Mouse (Mus musculus) stomach, embryonic 15.5 days (tissue): ENCODE data around the gene Tmem208. TPM values are rescaled to one million over a fixed set of nuclear protein-coding genes. Genes with fewer than 3 reads are reported as not detected.

Experiments
- ATAC-seq: fragments of 200-750 bp; cut with Nextera tagmentation; 2 replicates; pipeline ENCODE4 v1.8.0; 2017; ENCODE audit warnings: low read depth, moderate number of reproducible peaks, moderate TSS enrichment; ENCODE audit not compliant: insufficient read depth, low FRiP score
- H3K27ac ChIP-seq: fragments of 300-500 bp; sonication (generic); 2 replicates; pipeline ENCODE4 v1.5.1; 2015; ENCODE audit warnings: mild to moderate bottlenecking, inconsistent platforms
- H3K27me3 ChIP-seq: fragments of 300-500 bp; sonication (generic); replicated peaks from 2 replicates; pipeline ENCODE4 v1.6.1; 2015; ENCODE audit warnings: inconsistent platforms
- H3K36me3 ChIP-seq: fragments of 300-500 bp; sonication (generic); 2 replicates; pipeline ENCODE4 v1.6.1; 2015; ENCODE audit warnings: inconsistent platforms
- H3K4me1 ChIP-seq: fragments of 300-500 bp; sonication (generic); 2 replicates; pipeline ENCODE4 v1.6.1; 2015; ENCODE audit warnings: inconsistent platforms
- H3K4me2 ChIP-seq: fragments of 300-500 bp; sonication (generic); 2 replicates; pipeline ENCODE4 v1.6.1; 2015; ENCODE audit warnings: mild to moderate bottlenecking, inconsistent platforms
- H3K4me3 ChIP-seq: fragments of 300-500 bp; sonication (generic); replicated peaks from 2 replicates; pipeline ENCODE4 v1.5.1; 2015; ENCODE audit warnings: inconsistent platforms
- H3K9ac ChIP-seq: fragments of 300-500 bp; sonication (generic); 2 replicates; pipeline ENCODE4 v1.6.1; 2015; ENCODE audit warnings: inconsistent platforms
- H3K9me3 ChIP-seq: fragments of 300-500 bp; sonication (generic); 2 replicates; pipeline ENCODE4 v1.6.1; 2016; ENCODE audit warnings: inconsistent platforms
- WGBS: fragments of 180-500 bp; shearing (Covaris S2); methylation state at CpG from one replicate; pipeline ENCODE4 v1.1.7; 2015; 5-methylcytosine and 5-hydroxymethylcytosine counted together
- polyA plus RNA-seq: library from polyadenylated mRNA; unstranded; fragments of >200 nt; fragmentation: Nextera tagmentation; extraction: Ambion mirVana; gene quantifications from 2 replicates; pipeline ENCODE4 v1.2.1, GENCODE M21; 2015

Tmem208 gene
- 131 and 132 TPM in 2 replicates for polyA plus RNA-seq

DNA sequence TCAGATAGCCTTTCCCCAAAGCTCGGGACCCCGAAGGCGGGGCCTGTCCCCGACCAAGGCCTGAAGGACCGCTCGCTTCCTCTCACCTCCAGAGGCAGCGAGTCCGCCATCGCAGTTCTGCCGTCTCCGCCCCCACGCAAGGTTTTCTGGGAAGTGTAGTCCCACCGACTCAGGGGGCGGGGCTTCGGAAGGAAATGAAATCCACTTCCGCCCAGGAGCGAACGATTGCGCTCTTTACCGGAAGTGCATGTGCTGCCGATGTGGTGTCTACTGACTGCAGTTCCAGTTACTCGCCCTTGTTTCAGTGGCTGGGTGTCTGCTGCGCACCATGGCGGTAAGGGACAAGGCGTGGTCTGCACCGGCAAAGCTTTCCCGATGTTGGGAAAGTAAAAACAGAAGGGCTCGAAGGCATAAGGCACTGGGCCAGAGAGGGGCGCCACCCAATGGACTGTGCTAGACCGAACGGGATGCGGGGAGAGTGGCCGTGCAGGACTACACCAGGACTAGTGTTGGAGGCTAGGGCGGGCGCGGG, at the start of gene Tmem208, which contains the start of gene Lrrc29:
Gene Tmem208 (plus strand): TSS at position 214 of the 532 bp plus-strand sequence.
Gene Lrrc29 (minus strand): TSS at position 138 of the 532 bp plus-strand sequence.
- peak within 1 kb of the TSS; percentile 76 for H3K9ac ChIP-seq
- peaks cover 20% of the 10 kb centered on the region for H3K4me1 ChIP-seq
- H3K36me3 ChIP-seq: peaks cover 25% of the 10 kb centered on the region
- ATAC-seq: peak; percentile 89
- no peaks in the 10 kb centered on the region for H3K9me3 ChIP-seq
- under 1% methylated on average over 36 of the region's 36 CpGs for WGBS
- H3K27ac ChIP-seq: peak within 1 kb of the TSS; percentile 90
- no peaks in the 10 kb centered on the region for H3K27me3 ChIP-seq
- peak within 1 kb of the TSS; percentile 87 for H3K4me3 ChIP-seq
- H3K4me2 ChIP-seq: peak within 1 kb of the TSS; percentile 82

DNA sequence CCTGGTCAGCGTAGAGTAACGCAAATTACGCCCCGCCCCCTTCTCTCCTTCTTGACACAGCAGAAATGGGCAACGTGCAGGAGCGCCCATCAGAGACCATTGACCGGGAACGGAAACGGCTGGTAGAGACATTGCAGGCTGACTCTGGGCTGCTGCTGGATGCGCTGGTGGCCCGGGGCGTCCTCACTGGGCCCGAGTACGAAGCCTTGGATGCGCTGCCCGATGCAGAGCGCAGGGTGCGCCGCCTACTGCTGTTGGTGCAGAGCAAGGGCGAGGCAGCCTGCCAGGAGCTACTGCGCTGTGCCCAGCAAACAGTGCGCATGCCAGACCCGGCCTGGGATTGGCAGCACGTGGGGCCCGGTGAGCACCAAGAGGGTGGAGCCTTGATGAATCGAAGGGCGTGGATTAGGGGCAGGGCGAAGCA, 47.2 kb upstream of the Tmem208 start:
- Histone ChIP-seq H3K27ac (no peak overlapping the region), H3K27me3 (peaks cover 58% of the 10 kb centered on the region), H3K4me1 (peaks cover 30% of the 10 kb centered on the region), H3K4me2 (peak overlapping the region; percentile 55), H3K9ac (no peak overlapping the region), H3K9me3 (no peaks in the 10 kb centered on the region), H3K36me3 (0 out of 2 replicates have a peak, but pooled peaks cover 11% of the 10 kb centered on the region), H3K4me3 (peak overlapping the region; percentile 18; the same call in 1 of the 2 replicates)
- WGBS: 3% methylated on average over 28 of the region's 28 CpGs
- ATAC-seq: peak; percentile 73

DNA sequence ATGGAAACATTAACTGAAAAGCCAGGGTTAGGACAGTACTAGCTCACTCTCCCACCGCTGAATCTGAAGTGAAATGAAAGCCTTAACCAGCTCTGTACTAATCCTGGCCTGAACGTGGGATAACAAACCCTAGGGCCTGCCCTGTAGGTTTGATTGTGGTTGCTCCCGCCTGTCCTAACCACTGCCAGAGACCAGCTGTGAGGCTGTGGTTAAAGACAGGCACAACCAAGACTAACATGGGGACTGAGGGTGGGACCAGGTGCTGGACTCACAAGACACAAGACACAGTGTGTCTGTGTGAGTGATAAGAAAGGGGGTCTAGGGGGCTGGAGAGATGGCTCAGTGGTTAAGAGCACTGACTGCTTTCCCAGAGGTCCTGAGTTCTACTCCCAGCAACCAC, 45.6 kb upstream of the Tmem208 start:
- no peak for ATAC-seq
- H3K9ac ChIP-seq: no peak overlapping the region
- H3K27me3 ChIP-seq: peaks cover 42% of the 10 kb centered on the region
- H3K27ac ChIP-seq: no peak overlapping the region
- no peaks in the 10 kb centered on the region for H3K9me3 ChIP-seq
- 67% methylated on average over 3 of the region's 3 CpGs for WGBS
- H3K36me3 ChIP-seq: 0 out of 2 replicates have a peak, but pooled peaks cover 11% of the 10 kb centered on the region
- H3K4me2 ChIP-seq: no peak overlapping the region
- H3K4me3 ChIP-seq: no peak overlapping the region
- peaks cover 24% of the 10 kb centered on the region for H3K4me1 ChIP-seq

DNA sequence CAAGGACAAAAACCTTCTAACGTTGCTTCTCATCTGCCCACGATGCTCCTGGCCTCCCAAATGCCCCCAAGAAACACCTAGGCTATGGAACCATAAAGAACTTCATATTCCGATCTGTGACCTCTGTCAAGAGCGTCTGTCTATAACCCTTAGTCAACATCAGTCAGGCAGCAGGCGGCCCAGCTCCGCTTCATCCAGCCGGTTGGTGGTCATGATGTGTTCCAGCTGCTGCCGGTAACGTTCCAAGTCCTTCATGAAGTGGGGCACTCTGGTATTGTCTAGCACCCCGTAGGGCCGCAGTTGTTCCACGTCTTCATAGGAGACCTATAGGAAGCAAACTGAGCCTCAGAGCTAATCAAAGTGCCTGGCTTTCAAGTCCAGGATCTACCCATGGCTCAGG, 44.3 kb upstream of the Tmem208 start:
- Histone ChIP-seq H3K27ac (no peak overlapping the region), H3K27me3 (peaks cover 30% of the 10 kb centered on the region), H3K9me3 (no peaks in the 10 kb centered on the region), H3K4me2 (no peak overlapping the region), H3K4me3 (no peak overlapping the region), H3K4me1 (peaks cover 14% of the 10 kb centered on the region; the same call in 1 of the 2 replicates), H3K9ac (no peak overlapping the region), H3K36me3 (0 out of 2 replicates have a peak, but pooled peaks cover 11% of the 10 kb centered on the region)
- 82% methylated on average over 12 of the region's 12 CpGs for WGBS
- ATAC-seq: no peak

DNA sequence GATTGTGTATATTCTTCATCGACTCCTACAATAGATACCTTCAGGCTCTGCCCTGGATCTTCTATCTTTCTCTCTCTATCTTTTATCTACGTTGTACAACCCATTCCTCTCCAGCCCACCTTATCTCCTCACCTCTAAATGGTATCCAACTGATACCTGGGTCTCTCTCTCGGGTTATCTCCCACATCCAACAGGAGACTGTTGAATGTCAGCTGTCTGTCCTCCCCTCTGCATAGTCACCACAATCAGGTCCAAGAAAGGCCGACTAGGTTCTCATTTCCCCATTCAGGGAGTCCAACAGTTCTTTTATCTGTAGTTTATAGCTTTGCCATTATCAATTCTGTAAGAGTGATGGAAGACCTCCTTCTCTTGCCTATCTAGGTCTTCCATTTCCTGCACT, 43.9 kb upstream of the Tmem208 start:
- Histone ChIP-seq H3K36me3 (0 out of 2 replicates have a peak, but pooled peaks cover 11% of the 10 kb centered on the region), H3K9me3 (no peaks in the 10 kb centered on the region), H3K27ac (no peak overlapping the region), H3K9ac (no peak overlapping the region), H3K4me1 (peaks cover 14% of the 10 kb centered on the region; the same call in 1 of the 2 replicates), H3K4me3 (no peak overlapping the region), H3K4me2 (no peak overlapping the region), H3K27me3 (peaks cover 26% of the 10 kb centered on the region)
- ATAC-seq: no peak
- WGBS: 80% methylated on average over 4 of the region's 4 CpGs

DNA sequence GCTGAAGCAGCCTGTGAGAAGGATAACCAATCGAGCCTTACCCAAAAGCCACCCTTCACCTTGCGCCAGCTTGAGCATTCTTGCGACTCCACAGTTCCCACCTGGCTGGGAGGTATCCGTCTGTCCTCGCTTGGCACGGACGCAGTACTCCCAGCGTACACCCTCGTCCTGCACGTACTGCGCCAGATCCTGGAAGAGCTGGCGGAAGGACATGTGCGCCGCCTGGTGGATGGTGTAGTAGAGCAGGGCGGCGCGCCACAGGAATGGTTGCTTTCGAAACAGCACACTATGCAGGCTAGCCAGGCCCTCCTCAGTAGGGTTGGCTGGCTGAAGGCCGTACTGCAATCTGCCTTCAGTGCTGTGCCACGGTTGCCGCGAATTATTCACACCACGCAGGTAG, 43.1 kb upstream of the Tmem208 start:
- peak; percentile 53; the same call in 1 of the 2 replicates for ATAC-seq
- no peak overlapping the region for H3K27ac ChIP-seq

DNA sequence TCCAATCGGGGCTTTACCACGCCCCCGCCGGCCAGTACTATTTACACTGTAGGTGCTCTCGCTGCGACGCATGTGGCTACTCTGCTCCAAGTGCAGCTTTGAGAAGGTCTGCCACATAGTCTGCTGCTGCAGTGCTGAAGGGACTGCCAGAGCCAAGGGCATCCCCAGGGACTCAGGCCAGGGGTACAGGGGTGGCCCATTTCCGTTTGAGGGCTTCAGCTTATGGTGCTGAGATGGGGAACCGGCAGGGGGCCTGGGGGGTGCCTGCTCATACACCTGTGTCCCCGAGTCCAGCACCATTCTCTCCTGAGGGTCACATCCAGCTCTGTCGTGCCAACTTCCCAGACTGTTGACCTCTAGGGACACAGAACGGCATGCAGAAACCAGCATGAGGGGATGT, 40.6 kb upstream of the Tmem208 start:
- Histone ChIP-seq H3K9me3 (no peaks in the 10 kb centered on the region), H3K4me1 (peaks cover 23% of the 10 kb centered on the region), H3K4me3 (no peak overlapping the region), H3K27ac (no peak overlapping the region), H3K4me2 (no peak overlapping the region), H3K9ac (no peak overlapping the region), H3K27me3 (peaks cover 7% of the 10 kb centered on the region), H3K36me3 (0 out of 2 replicates have a peak, but pooled peaks cover 11% of the 10 kb centered on the region)
- WGBS: 49% methylated on average over 12 of the region's 12 CpGs
- ATAC-seq: no peak

More for the DNA sequence above, 43.1 kb upstream of the Tmem208 start:
- H3K9me3 ChIP-seq: no peaks in the 10 kb centered on the region
- 0 out of 2 replicates have a peak, but pooled peaks cover 11% of the 10 kb centered on the region for H3K36me3 ChIP-seq
- H3K4me3 ChIP-seq: no peak overlapping the region
- 33% methylated on average over 23 of the region's 23 CpGs for WGBS
- H3K4me1 ChIP-seq: peaks cover 15% of the 10 kb centered on the region
- no peak overlapping the region for H3K9ac ChIP-seq
- H3K4me2 ChIP-seq: no peak overlapping the region; the same call in 1 of the 2 replicates
- peaks cover 18% of the 10 kb centered on the region for H3K27me3 ChIP-seq

DNA sequence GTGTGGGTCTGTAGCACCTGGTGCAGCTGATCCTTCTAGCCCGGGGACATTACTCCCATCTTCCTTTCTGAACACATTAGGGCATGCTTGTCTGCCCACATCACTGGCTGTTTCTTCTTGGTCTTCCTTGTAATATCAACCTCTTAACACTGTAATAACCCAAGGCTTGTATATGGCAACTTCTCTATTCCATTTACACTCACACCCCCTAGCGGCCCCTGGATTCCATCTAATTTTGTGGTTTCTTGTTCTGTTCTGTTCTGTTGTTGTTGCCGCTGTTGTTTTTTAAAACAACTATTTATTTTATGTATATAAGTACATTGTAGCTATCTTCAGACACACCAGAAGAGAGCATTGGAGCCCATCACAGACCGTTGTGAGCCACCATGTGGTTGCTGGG, 39.2 kb upstream of the Tmem208 start:
- no peak overlapping the region for H3K4me3 ChIP-seq
- no peak overlapping the region for H3K4me2 ChIP-seq
- 0 out of 2 replicates have a peak, but pooled peaks cover 6% of the 10 kb centered on the region for H3K36me3 ChIP-seq
- H3K27ac ChIP-seq: no peak overlapping the region
- no peak overlapping the region for H3K9ac ChIP-seq
- no peak for ATAC-seq
- peaks cover 27% of the 10 kb centered on the region for H3K4me1 ChIP-seq
- H3K27me3 ChIP-seq: peaks cover 10% of the 10 kb centered on the region
- no peaks in the 10 kb centered on the region for H3K9me3 ChIP-seq
- 83% methylated on average over 4 of the region's 4 CpGs for WGBS

DNA sequence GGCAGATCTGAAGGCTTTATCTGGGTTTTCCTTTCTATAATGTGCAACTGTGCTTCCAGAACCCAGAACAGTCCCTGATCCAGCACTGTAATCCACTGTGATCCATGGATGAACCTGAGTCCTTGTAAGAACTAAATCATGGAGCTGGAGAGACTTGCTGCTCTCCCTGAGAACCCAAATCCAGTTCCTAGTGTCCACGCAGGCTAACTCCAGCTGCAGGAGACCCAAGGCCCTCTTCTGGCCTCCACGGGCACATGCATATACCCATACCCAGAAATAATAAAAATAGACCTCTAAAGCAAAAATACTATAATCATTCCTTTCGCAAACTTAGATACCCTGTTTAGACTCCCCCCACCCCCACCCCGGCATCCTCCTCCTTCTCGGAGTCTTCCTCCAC, 37.9 kb upstream of the Tmem208 start:
- Histone ChIP-seq H3K4me1 (peaks cover 24% of the 10 kb centered on the region), H3K4me2 (peak overlapping the region; percentile 84), H3K9ac (no peak overlapping the region), H3K27me3 (peaks cover 10% of the 10 kb centered on the region), H3K27ac (no peak overlapping the region), H3K9me3 (no peaks in the 10 kb centered on the region), H3K4me3 (peak overlapping the region; percentile 57; the same call in 1 of the 2 replicates), H3K36me3 (no peaks in the 10 kb centered on the region)
- no peak for ATAC-seq
- 83% methylated on average over 5 of the region's 5 CpGs for WGBS

DNA sequence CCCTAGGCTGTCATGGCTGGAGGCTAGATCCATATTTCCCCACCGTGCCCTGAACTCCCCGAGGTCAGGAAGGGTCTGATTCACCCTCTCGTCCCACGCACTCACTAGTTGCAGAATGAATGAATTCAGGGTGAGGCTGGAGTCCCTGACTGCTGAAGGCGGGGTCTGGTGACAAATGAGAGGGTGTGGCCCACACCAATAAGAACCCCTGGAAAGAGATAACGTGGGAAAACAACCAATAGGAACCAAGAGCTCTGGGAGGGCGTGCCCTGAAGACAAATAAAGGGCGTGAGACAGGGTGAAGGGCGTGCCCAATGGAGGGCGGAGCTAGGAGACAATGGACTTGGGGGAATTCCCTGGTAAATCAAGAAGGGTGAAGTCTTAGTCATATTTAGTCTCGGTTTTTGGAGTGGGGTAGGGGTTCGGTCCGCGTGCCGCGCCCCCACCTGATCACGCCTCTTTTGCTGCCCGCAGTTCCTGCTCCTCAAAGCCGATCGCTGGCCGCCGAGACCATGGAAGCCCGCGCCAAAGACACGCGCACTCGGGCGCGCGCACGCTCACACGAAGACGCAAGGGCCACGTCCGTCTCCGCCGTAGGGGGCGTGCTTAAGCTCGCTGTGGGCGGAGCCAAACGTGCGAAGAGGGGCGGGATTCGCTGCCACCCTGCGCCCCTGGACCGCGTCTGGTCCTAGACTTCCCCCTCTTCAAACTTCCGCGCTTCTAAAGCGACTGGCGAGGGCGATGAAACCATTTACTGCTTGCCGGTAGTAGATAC, 37.0 kb upstream of the Tmem208 start:
- H3K36me3 ChIP-seq: no peaks in the 10 kb centered on the region
- under 1% methylated on average over 53 of the region's 53 CpGs for WGBS

DNA sequence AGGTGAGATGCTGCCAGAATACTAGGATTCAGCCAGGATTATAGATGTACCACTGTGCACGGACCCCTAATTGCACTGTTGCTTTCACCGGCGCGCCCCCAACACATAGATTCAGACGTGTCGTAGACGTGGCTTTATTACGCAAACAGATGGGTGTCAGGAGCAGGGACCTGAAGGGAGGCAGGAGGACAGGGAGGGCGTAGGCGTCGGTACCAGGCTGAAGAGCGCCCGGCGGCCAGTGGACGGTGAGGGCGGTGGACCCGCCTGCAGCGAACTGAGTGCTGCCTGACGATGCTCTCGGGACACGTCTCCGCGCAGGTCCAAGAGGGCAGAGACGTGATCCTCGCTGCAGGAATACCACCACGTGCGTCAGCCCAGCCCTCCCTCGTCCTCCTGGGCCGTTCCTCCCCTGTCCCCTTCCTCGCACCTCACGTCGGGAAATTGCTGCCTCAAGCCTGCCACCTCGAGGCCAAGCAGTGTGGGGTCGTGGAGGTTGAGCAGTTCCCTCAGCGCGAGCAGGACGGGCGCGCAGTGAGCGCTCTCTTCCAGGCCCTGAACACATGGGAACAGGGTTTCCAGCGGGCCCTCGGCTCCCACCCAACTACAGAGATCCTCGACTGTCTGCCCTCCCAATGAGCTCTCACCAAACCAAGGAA, 36.2 kb upstream of the Tmem208 start, which contains the start of gene 4931428F04Rik:
Gene 4931428F04Rik (minus strand): TSS at position 60 of the 656 bp plus-strand sequence.
- H3K4me1 ChIP-seq: peaks cover 23% of the 10 kb centered on the region
- no peaks in the 10 kb centered on the region for H3K36me3 ChIP-seq
- H3K9me3 ChIP-seq: no peaks in the 10 kb centered on the region
- H3K4me2 ChIP-seq: peak within 1 kb of the TSS; percentile 84
- 3% methylated on average over 43 of the region's 43 CpGs for WGBS
- 0 out of 2 replicates have a peak, but pooled peaks have one; percentile 6 for ATAC-seq
- H3K4me3 ChIP-seq: peak within 1 kb of the TSS; percentile 57
- peak within 1 kb of the TSS; percentile 91 for H3K27ac ChIP-seq
- peaks cover 10% of the 10 kb centered on the region for H3K27me3 ChIP-seq
- peak within 1 kb of the TSS; percentile 34; the same call in 1 of the 2 replicates for H3K9ac ChIP-seq

More for the DNA sequence above, 37.0 kb upstream of the Tmem208 start:
- ATAC-seq: peak; percentile 89
- Histone ChIP-seq H3K27me3 (peaks cover 10% of the 10 kb centered on the region), H3K9ac (peak overlapping the region; percentile 34; the same call in 1 of the 2 replicates), H3K27ac (peak overlapping the region; percentile 91), H3K4me1 (peaks cover 23% of the 10 kb centered on the region), H3K4me2 (peak overlapping the region; percentile 84), H3K4me3 (peak overlapping the region; percentile 57), H3K9me3 (no peaks in the 10 kb centered on the region)
